Mouse (Mus musculus) erythroblast, adult 5-6 weeks (primary cell): ENCODE results near the gene Pdss2. TPM values are rescaled to one million over a fixed set of nuclear protein-coding genes. Genes with fewer than 3 reads are reported as not detected.
"Not testable (repeated sequence)": the region's sequence is repeated elsewhere in the genome, so short reads cannot be mapped to it uniquely, and the experiment has no call there.

Experiments
- ATAC-seq: replicated peaks from 2 replicates; pipeline ENCODE4 v1.8.0; 2016; ENCODE audit warnings: moderate number of reproducible peaks, mild to moderate bottlenecking, moderate TSS enrichment, inconsistent platforms; ENCODE audit not compliant: poor library complexity, low FRiP score, severe bottlenecking
- total RNA-seq, 2 experiments: library from RNA; stranded (forward) in 1 of 2; stranded (reverse) in 1 of 2; fragments of 150-400 nt in 1 of 2; fragments of 200-764, 138-1000 nt in 1 of 2; gene quantifications; 2 replicates each; pipeline versions ENCODE4 v1.2.3 to v1.2.4; 2015 to 2017; ENCODE audit warnings: low replicate concordance in 2 of 2

Pdss2 gene
- total RNA-seq, 2 experiments from 2014 or later = 0.38 to 9.3 TPM

DNA sequence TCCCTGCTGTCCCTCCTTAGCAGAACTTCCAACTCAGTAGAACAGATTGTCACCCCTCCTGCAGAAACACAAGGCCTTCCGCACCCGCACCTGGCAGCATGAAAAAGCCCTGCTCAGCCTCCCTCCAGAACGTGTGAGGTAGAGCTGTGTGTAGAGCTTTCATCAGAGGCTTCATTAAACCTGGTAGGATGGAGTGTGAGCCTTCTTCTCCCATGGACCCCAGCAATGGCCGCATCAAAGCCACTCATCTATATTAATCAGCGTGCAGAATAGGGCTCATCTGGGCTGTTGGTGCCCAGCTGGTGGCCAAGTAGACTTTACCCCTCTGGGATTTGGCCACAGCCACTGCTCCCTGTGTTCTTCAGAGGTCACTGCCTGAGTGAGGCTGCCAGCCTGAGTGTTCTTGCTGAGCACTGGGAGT lies 142.2 kb downstream of the Pdss2 start:
- no peak for ATAC-seq

DNA sequence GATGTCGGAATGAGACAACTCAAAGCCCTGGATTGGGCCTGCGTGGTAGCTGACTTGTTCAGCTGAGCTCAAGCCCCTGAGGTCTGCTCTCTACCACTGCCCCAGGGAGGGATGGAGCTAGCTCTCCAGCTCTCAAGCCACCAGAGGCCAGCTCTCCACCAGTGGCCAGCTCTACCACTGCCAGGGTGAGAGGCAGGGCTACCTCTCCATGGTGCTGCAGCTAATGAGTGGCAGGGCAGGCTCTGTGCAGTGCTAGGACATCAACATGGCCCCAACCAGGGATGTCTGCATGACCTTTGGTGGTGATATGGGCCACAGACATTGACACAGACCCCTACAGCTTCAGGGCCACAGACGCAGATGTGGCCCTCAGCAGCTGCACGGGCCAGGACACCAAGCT lies 144.6 kb downstream of the Pdss2 start:
- ATAC-seq = no peak

DNA sequence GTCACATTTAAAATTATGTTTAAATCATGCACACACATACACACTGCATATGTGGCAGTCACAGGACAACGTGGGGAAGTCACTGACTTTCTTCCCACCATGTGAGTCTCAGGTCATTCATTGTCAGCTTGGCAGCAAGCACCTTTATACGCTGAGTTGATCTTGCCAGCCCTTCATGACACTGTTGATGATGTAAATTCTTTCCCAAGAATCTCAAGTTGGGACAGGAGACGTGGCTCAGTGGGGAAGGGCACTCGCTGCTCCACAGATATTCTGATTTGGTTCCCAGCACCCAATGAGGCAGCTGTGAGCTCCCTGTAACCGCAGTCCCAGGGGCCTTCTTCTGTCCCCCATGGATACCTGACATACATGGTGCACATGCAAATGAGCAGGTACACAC lies 147.3 kb downstream of the Pdss2 start:
- ATAC-seq = no peak

DNA sequence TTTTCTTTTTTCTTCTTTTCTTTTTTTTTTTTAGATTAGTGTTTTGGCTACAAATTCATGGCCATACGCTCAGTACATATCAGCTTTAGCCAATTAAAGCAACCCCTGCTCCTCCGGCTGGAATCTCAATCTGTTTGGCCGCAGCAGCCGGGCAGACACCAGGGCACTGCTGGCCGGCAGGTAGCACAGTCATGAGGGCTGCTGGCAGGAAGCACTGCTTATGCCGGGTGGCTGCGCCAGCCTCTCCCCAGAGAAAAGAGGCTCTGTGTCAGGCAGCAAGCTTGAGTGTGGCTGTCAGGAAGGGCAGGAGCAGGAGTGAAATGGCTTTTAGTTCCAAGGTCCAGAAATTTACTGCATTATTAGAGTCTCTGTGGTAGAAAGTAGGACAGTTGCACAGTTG lies 151.0 kb downstream of the Pdss2 start:
- no peak for ATAC-seq

DNA sequence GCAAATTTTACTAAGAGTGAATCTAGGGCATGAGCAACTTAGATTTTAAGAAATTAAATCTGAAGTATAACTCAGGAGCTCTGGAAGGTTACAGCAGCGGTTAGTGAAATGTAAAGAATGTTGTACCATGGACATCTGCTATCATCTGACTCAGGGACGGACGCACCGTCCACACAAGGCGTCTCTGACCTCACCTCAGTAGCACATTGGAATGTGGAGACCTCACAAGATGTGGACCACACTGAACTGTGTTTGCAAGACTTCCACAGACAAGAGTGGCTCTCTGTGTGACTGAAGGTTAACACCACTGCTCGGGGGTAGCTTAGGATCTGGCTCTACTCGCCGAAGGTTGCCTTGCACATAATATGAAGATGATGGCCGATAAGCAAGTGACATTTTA lies 151.7 kb downstream of the Pdss2 start:
- ATAC-seq = no peak

DNA sequence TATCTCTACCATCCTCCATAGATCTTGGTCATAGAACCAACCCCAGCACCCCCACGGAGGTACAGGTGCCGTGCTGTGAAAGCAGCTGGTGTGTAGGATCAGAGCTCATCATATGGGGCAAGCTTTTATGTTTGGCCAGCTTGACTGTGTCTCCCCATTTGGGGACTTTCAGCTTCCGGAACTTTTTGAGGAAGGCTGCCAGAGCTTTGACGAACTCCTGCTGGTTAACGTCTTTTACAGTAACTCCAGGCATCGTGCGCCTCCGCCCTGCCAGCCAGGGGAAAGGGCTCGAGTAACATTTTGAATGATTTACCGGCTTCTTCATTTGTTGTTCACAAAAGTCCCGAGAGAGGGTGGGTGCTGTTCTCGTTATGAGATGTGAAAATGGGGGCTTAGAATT lies 152.4 kb downstream of the Pdss2 start:
- no peak for ATAC-seq

DNA sequence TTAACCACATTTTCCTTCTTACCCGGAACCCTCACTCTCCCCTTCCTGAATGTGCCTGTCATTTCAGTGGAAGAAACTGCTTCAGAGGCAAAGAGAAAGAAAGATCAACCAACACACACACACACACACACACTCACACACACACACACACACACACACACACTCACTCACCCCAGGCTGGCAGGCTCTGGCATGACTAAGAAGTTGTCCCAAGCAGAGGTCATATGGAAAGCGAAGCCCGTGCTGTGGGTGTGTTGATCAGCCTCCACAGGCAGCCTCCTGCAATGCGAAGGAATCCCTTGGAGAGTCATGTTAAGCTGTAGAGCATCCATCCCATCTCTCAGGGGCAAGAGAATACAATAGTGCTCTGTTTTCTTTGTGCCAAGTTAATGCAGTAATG lies 154.0 kb downstream of the Pdss2 start:
- no peak for ATAC-seq

DNA sequence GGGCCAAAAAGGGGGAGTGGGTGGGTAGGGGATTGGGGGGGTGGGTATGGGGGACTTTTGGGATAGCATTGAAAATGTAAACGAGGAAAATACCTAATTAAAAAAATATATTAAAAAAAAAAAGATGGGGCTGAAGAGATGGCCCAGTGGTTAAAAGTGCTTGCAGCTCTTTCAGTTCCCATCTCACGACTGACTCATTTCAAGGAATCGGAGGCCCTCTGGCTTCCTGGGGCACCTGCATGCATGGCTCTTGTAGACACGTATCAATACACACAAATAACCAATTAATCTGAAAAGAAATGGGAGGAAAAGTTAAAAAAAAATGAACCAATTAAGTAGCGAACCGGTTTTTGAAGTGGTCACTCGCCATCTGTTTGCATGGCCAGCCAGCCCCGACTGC lies 155.5 kb downstream of the Pdss2 start:
- no peak for ATAC-seq

DNA sequence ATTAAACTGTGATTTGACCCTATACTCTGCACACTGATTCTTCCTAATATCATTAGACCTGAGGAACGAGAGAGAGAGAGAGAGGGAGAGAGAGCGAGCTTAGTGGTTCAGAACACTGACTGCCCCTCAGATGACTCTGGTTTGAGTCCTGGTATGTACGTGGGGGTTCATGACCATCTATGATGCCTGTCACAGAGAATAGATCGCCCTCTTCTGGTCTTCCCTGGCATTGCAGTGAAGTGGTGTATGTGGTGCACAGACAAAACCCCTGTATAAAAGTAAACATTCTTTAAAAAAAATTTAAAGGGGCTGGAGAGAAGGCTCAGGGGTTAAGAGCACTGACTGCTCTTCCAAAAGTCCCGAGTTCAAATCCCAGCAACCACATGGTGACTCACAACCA lies 157.0 kb downstream of the Pdss2 start:
- no peak for ATAC-seq

DNA sequence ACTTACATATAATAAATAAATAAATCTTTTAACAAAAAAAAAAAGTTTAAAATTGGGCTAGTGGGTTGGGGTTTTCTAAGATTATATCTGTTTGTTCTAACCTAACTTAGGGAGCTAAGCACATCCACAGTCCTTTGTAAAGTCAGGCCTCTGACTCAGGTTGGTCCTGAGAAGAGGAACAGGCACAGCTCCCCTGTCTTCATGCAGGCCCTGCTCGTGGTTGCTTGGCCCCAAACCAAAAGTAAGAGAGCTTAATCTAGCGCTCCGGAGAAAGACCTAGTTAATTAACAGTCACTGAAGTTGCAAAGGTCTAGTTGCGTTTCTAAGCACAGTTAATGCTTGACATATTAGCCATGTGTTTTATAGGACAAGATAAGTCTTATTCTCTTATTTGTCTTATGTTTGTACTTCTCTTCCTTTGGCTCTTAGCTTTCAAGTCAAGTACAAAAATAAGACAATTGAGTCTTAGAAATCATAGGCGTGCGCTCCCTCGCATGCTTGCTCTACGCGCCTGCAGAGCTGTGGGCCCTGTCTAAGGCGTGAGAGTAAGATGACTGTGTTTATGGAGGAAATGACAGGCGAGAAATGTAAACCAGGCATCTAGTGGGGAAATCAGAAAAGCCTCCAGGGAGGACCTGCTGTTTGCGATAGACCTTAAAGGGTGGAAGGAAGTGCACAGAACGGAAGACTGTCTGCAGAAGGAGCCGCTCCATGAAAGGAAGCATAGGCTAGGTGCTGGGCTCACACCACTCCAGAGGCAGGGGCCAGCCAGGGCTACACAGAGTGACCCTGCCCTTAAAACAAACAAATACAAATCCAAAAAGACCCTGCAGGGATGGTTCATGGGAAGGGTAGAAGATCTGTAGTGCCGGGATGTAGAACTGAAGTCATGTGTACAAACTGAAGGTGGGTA lies 157.7 kb downstream of the Pdss2 start:
- ATAC-seq = no peak

DNA sequence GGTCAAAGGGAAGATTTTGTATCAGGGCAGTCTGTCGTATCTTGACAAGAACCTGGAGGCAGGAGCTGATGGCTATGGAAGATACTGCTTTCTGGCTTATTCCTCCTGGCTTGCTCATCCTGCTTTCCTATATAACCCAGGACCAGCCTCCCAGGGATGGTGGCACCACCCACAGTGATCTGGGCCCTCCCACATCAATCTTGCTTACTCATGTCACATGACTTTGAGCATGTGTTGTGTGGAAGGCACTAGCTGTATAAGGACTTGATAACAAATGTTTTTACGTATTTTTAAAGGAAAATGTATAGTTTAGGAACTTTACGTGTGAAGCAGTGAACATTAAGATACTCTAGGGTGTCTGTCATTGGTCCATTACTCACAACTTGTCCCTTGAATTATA lies 161.4 kb downstream of the Pdss2 start:
- ATAC-seq = no peak

DNA sequence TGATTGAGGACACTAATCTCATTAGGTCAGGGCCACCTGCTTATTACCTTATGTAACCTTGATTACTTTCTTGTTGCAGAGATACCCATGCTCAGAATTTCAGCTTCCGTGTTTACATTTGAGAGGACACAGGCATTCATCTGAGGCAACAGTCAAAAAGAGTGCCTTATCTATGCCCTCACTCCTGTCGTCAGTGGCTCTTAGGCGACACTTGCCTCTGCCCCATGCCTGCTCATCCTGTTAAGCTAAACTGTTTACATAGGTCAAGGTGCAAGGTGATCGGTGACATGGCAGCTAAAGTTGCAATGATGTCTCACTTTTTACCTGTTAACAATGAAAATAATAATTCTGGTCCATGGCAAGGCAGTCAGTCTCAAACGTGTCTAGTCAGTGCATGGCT lies 163.3 kb downstream of the Pdss2 start:
- ATAC-seq = no peak

DNA sequence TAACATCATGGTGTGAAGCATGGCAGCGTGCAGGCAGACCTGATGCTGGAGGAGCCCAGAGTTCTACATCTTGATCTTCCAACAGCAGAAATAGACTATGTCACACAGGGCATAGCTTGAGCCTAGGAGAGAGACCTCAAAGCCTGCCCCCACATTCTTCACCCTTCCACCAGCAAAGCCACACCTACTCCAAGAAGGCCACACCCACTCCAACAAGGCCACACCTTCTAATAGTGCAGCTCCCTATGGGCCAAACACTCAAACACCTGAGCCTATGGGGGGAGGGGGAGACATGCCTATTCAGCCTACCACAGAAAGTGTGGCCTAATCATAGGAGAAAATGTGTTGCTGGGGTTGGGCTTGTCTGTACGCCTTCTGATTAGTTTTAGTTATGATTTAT lies 171.6 kb downstream of the Pdss2 start:
- ATAC-seq = no peak

DNA sequence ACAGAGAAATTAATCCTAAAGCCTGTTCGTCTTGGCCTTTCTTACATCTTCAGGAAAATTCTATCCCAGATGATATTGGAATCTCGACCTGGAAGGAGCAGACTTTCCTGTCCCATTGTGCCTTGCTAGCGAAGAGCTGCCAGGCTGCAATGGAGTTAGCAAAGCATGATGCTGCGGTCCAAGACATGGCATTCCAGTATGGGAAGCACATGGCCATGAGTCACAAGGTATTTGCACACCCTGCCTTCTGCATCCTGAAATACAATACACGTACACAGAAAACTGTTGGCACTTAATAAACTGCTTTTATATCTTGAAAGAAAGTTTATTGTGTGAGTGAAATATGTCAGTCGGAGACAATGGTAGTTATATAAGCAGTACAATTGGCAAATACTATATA lies 172.5 kb downstream of the Pdss2 start:
- no peak for ATAC-seq

DNA sequence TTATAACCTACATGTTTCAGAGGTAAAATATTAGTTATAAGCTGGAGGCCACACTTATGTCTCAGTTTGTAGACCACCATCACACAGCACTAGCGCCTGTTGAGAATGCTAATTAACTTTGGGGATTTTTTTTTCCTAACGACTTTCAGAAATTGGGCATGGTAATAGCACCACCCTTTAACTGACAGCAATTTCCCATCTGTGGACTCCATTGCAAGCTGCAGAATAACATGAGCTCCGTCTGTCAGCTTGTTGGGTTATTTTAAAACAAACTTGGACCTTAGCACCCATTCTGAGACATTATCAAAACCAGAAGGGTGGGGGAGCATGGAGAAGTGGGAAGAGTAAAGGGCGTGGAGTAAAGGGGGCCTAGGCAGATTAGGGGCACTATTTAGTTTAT lies 174.5 kb downstream of the Pdss2 start:
- no peak for ATAC-seq

DNA sequence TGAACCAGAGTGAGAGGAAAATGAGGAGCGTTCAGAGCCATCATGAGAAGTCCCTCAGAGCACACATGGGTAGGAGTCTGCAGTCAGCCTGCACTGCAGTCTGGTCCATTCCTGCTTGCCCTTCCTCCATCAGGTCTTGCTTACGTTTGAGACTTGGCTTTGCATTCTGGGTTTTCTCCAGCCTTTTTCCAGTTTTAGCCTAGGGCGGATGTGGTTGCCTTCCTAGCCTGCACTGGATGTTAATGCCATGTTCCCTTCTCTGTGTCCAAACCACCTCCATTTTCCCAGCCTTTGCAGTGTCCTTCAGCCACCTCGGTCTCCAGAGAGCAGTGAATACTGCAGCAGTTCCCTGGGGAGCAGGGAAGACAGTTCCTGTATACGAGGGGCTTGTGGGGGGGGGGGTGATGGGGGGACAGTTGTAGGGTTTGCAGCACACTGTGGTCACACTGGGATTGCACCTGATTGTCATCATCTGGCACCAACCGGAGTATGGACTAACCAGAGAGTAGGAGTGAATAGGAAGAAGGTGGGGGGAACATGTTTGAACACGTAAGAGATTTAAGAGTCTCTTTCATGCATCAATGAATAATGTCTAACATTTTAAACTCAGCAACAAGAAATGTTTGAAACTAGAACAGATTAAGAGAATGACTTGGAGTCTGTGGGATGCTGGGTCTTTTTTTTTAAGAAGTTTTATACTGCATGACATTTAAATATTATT lies 178.5 kb downstream of the Pdss2 start:
- no peak for ATAC-seq

DNA sequence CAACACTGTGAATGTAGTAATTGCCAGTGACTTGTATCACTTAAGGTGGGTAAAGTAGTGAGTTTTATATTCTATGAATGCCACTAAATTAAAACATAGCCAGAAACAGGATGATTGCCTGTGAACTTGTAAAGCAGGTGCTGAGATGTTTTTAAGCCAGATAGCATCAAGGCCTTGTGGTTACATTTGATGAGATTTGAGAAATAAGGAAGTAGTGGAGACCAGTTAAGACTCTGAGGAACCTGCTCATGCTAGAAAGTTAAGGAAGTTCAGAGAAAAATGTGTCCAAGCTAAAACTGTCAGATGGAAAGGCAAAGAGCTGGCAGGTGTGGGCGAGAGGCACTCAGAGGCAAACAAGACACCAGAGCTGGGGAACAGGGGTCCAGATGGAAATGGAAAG lies 184.8 kb downstream of the Pdss2 start:
- no peak for ATAC-seq

DNA sequence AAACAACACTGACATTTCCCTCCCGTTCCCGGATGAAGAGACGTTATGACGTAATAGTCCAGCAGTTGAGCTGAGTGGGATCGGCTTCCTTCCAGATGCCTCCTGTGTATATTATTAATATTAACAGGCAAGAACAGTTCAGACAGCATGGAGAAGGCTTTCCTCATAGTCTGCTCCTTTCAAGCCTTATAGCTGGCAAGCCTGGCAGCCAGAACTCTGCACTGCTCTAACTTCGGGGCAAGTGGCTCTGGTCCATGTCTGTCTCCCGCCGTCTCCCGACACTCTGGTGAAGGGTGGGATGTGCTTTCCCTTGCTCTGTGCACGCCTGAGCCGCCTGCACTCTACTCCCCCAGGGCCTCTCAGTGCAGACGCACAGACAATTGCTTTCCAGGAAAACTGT lies 185.6 kb downstream of the Pdss2 start:
- ATAC-seq = no peak

DNA sequence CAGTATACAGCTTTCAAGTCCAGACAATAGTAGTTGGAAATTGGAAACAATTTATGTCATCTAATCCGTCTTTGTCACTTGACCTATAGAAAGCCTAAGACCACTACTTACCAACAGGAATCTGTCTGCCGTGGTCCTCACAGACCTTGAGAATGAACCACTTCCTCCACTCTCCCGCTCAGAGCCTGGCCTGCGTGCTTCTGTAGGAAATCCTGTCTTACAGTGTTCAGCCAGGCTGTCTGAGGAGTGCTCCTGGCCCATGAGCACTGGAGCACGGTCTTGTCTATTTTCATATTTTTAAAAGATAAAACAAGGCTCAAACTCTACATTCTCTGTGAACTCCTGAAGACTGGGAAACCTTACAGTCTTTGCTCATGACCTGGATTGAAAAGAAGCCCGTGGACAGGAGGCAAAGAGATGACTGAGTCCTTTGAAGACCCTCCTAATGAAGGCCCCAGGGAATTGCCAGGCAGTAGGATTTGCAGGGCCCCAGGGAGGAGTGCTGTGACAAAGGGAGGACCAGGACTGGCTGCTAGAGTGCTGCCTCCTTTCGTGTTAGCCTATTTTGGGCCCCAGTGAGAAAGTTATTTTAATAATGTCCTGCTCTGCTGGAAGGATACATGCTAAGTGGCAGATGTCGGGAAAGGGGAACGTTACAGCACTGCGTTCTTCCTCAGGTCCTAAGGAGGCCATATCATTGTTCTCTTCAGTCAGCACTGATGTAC lies 188.4 kb downstream of the Pdss2 start:
- ATAC-seq = no peak

DNA sequence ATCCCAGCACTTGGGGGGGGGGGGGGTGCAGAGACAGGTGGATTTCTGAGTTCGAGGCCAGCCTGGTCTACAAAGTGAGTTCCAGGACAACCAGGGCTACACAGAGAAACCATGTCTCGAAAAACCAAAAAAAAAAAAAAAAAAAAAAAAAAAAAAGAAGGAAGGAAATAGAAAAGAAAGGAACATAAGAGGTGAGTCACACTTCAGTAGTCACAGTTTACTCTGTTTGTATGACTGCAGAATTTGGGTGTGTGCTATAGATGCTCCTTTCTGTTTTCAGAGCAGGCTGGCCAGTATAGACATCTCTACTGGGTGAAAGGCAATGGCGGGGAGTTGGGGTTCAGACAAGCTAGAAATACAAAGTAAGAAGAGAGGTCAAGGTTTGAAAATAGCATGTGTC lies 189.9 kb downstream of the Pdss2 start:
- ATAC-seq = not testable (repeated sequence)

DNA sequence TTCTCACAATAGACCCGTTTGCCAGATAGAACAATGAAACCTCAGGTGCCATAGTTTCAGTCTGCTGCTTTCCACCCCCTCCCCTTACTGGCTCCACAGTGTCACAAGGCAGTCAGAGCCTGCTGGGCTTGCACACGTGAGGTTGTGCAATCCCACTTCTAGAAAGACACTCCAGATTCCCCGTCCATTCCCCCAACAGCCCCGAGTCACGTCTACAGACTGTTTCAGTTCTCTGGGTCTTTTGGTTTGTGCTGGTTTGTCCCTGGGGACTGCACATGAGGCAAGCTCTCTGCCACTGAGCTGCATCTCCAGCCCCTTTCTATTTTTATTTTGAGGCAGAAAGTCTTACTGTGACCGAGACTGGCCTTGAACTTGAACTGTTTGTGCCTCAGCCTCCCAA lies 196.1 kb downstream of the Pdss2 start:
- no peak for ATAC-seq
